Mouse (Mus musculus) thymus, postnatal 0 days (tissue): ENCODE results near the gene Elovl6. TPM values are rescaled to one million over a fixed set of nuclear protein-coding genes. Genes with fewer than 3 reads are reported as not detected.
A peak's percentile ranks its signal among the peaks of the same experiment; 100 is the strongest.

ENCODE experiments used
- DNase-seq: peaks from one replicate; pipeline ENCODE4 v3.0.0-alpha.2; 2015; ENCODE audit warnings: low spot score
- polyA plus RNA-seq: library from polyadenylated mRNA; unstranded; fragments of >200 nt; fragmentation: Nextera tagmentation; extraction: Ambion mirVana; gene quantifications from 2 replicates; pipeline ENCODE4 v1.2.1, GENCODE M21; 2015

Elovl6 gene
- polyA plus RNA-seq = 6.6 and 9.2 TPM in 2 replicates

GRCm38 (mm10) chr3:129532180-129532864 is at the start of gene Elovl6:
Gene Elovl6, plus strand, starts transcription at chr3:129532355.
- peak; percentile 47 for DNase-seq

GRCm38 (mm10) chr3:129488774-129489173 is 43.4 kb upstream of the Elovl6 start:
- no peak for DNase-seq

- peak; percentile 82 for DNase-seq
Observed at GRCm38 (mm10) chr3:129494123-129494522, 38.0 kb upstream of the Elovl6 start.

GRCm38 (mm10) chr3:129494731-129495130 is 37.4 kb upstream of the Elovl6 start:
- no peak for DNase-seq

- no peak for DNase-seq
Observed at GRCm38 (mm10) chr3:129503781-129504180, 28.4 kb upstream of the Elovl6 start.

- no peak for DNase-seq
Observed at GRCm38 (mm10) chr3:129504928-129505327, 27.2 kb upstream of the Elovl6 start.

GRCm38 (mm10) chr3:129507736-129508135 is 24.4 kb upstream of the Elovl6 start:
- DNase-seq = no peak

GRCm38 (mm10) chr3:129508571-129508970 is 23.6 kb upstream of the Elovl6 start:
- DNase-seq = no peak

GRCm38 (mm10) chr3:129509725-129510124 is 22.4 kb upstream of the Elovl6 start:
- DNase-seq = no peak

- no peak for DNase-seq
Observed at GRCm38 (mm10) chr3:129515863-129516436, 16.2 kb upstream of the Elovl6 start.

GRCm38 (mm10) chr3:129520499-129520898 is 11.7 kb upstream of the Elovl6 start:
- peak; percentile 48 for DNase-seq

GRCm38 (mm10) chr3:129523456-129524143 is 8.6 kb upstream of the Elovl6 start:
- DNase-seq = no peak

GRCm38 (mm10) chr3:129527046-129527445 is 5.1 kb upstream of the Elovl6 start:
- DNase-seq = no peak

GRCm38 (mm10) chr3:129529311-129529710 is 2.8 kb upstream of the Elovl6 start:
- DNase-seq = no peak

- DNase-seq = no peak
Observed at GRCm38 (mm10) chr3:129530461-129530860, 1.7 kb upstream of the Elovl6 start.

- DNase-seq = peak; percentile 44
Observed at GRCm38 (mm10) chr3:129532865-129533742, 949 bp downstream of the Elovl6 start.

GRCm38 (mm10) chr3:129533743-129534530 is 1.8 kb downstream of the Elovl6 start:
- peak; percentile 69 for DNase-seq

GRCm38 (mm10) chr3:129535444-129535843 is 3.3 kb downstream of the Elovl6 start:
- DNase-seq = no peak

- DNase-seq = peak; percentile 96
Observed at GRCm38 (mm10) chr3:129536109-129536508, 4.0 kb downstream of the Elovl6 start.

- DNase-seq = no peak
Observed at GRCm38 (mm10) chr3:129537954-129538353, 5.8 kb downstream of the Elovl6 start.

- no peak for DNase-seq
Observed at GRCm38 (mm10) chr3:129540882-129541281, 8.7 kb downstream of the Elovl6 start.
